Mouse (Mus musculus): ENCODE data around the gene Hsd17b7.

GRCm38 (mm10) chr1:169947654-169948053 is 21.4 kb downstream of the Hsd17b7 start:
- TF ChIP-seq CHD2 (IDR thresholded peaks at IDR 0.05; ENCODE audit: low read depth, low read length) (no peak), ZC3H11A (IDR thresholded peaks at IDR 0.05; ENCODE audit: borderline replicate concordance, low read depth, low read length) (no peak)

Data from ES-E14 (cell line).